Mouse (Mus musculus) embryonic fibroblast, embryonic 13.5 days (primary cell): ENCODE measurements around the gene BC080695. TPM values are rescaled to one million over a fixed set of nuclear protein-coding genes. Genes with fewer than 3 reads are reported as not detected.
"Not testable (repeated sequence)": the region's sequence is repeated elsewhere in the genome, so short reads cannot be mapped to it uniquely, and the experiment has no call there.

Source experiments
- H3K27ac ChIP-seq: 2 replicates; pipeline ENCODE4 v1.5.1; 2012; ENCODE audit warnings: low read length, control low read depth, inconsistent platforms; ENCODE audit not compliant: insufficient read depth
- H3K4me1 ChIP-seq: 2 replicates; pipeline ENCODE4 v1.6.1; 2011; ENCODE audit warnings: low read length; ENCODE audit not compliant: control insufficient read depth, insufficient read depth
- H3K4me3 ChIP-seq: 2 replicates; pipeline ENCODE4 v1.5.1; 2011; ENCODE audit warnings: mild to moderate bottlenecking, control low read depth, low read length; ENCODE audit not compliant: insufficient read depth
- CTCF ChIP-seq: IDR thresholded peaks from 2 replicates; pipeline ENCODE4 v1.5.1; 2011; ENCODE audit warnings: mild to moderate bottlenecking, control low read depth, low read length, moderate library complexity, borderline replicate concordance; ENCODE audit not compliant: insufficient read depth
- POLR2A ChIP-seq: IDR thresholded peaks from 2 replicates; pipeline ENCODE4 v1.6.1; 2011; ENCODE audit warnings: low read depth, mild to moderate bottlenecking, control low read depth, low read length, moderate library complexity
- polyA plus RNA-seq: library from polyadenylated mRNA; stranded (reverse); fragments of >200 nt; gene quantifications from 2 replicates; pipeline ENCODE4 v1.2.4, GENCODE M21; 2011; ENCODE audit warnings: low read depth; ENCODE audit not compliant: missing spikeins, insufficient read length

Gene BC080695
- not detected in 2 replicates for polyA plus RNA-seq

DNA sequence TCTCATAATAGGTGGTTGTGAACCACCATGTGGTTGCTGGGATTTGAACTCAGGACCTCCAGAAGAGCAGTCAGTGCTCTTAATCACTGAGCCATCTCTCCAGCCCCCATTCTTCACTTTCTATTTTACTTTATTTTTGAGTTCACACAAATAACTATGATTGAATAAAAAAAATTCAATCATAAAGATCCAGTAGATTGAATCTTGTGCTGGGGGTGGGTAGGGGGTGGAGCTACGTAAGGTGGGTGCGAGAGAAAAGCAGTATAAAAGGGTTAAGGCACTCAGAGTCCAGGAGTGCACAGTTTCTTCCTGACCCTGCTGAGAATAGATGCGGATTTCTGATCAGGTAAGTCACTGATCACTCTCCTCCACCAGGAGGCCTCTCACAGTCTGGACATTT, at the start of gene BC080695, which contains the start of gene Gm13057:
TSS of gene BC080695 (plus strand) at position 301 of the 400 bp plus-strand sequence.
TSS of gene Gm13057 (plus strand) at position 310 of the 400 bp plus-strand sequence.
- not testable (repeated sequence) for H3K4me1 ChIP-seq, H3K27ac ChIP-seq, H3K4me3 ChIP-seq

DNA sequence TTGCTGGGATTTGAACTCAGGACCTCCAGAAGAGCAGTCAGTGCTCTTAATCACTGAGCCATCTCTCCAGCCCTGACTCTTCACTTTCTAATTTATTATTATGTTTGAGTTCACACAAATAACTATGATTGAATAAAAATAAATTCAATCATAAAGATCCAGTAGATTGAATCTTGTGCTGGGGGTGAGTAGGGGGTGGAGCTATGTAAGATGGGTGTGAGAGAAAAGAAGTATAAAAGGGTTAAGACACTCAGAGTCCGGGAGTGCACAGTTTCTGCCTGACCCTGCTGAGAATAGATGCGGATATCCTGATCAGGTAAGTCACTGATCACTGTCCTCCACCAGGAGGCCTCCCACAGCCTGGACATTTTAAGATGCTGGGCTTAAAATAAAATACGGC, 40.5 kb upstream of the BC080695 start, which contains the start of gene Gm13043:
TSS of gene Gm13043 (plus strand) at position 301 of the 400 bp plus-strand sequence.
- H3K27ac ChIP-seq, result no peak within 1 kb of the TSS
- H3K4me3 ChIP-seq, result no peak within 1 kb of the TSS
- H3K4me1 ChIP-seq, result no peaks in the 10 kb centered on the region
- TF ChIP-seq CTCF, result no peak
- TF ChIP-seq POLR2A, result no peak

DNA sequence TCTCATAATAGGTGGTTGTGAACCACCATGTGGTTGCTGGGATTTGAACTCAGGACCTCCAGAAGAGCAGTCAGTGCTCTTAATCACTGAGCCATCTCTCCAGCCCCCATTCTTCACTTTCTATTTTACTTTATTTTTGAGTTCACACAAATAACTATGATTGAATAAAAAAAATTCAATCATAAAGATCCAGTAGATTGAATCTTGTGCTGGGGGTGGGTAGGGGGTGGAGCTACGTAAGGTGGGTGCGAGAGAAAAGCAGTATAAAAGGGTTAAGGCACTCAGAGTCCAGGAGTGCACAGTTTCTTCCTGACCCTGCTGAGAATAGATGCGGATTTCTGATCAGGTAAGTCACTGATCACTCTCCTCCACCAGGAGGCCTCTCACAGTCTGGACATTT, 15.8 kb upstream of the BC080695 start, which contains the start of gene Gm13040:
TSS of gene Gm13040 (plus strand) at position 301 of the 400 bp plus-strand sequence.
- H3K27ac ChIP-seq, H3K4me1 ChIP-seq, H3K4me3 ChIP-seq: not testable (repeated sequence)

DNA sequence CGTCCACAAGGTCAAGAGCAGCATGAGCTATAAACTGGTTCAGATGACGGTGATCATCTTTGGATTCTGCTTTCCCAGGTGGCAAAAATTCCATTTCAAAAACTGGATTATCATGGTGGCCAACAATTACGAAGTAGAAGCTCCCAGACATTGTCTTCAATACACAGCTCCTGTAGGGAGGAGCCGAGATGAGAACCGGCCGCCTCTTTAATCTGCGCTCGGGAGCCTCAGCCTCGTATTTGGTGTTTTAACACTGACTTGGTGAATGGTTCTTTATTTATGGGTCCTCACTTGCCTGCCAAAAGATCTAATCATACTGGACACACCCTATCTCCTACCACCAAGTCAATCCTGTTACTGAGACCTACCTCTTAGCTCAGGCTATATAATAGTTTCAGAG, 60.4 kb downstream of the BC080695 start:
- not testable (repeated sequence) for H3K4me3 ChIP-seq, H3K4me1 ChIP-seq, H3K27ac ChIP-seq

DNA sequence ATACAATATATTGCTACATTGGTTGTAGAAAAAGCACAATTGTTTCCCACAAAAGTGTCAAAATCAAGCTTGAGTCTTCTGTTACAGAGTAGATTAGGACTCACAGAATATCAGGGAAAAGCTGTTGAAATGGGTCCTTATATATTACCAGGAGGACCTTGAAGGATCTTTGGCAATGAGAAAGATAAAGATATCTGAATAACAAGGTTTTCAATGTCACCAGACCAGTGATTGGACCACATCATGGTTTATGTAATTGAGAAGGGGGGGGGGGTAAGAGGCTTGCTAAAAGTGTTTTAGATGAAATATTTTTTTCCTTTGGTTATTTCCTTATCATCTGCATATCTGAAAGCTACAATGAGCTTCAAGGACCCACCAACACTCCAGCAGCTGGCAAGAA, 63.2 kb downstream of the BC080695 start, which contains the start of gene Gm13083:
TSS of gene Gm13083 (plus strand) at position 301 of the 400 bp plus-strand sequence.
- not testable (repeated sequence) for H3K4me1 ChIP-seq, H3K4me3 ChIP-seq, H3K27ac ChIP-seq

DNA sequence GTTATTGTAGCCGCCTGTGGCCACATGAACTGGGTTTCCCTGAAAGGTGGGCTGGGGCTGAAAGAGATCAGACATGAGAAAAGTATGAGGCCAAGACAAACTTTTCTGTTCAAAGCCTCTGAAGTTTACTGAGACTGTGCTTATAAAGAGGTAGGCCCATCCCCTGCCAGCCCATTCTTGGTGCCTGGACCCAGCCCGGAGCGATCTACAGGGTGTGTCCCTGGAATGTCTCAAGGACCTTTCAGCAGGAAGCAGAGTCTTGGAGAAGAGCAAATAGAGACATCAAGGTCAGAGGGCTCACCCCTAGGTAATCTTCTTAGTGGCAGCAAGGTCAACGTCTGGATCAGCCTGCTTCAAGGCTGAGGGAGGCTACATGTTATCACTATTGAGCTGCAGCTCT, 66.6 kb downstream of the BC080695 start:
- H3K4me1 ChIP-seq, H3K27ac ChIP-seq, H3K4me3 ChIP-seq: not testable (repeated sequence)

Other genes with a start within 250 kb of the BC080695 start
- gene Lrrc38, start 201.9 kb upstream of the BC080695 start, polyA plus RNA-seq, result not detected in 2 replicates
- not detected in 2 replicates for gene Pramel1, start 157.3 kb upstream of the BC080695 start, polyA plus RNA-seq
- gene Pramef8, start 139.3 kb upstream of the BC080695 start, polyA plus RNA-seq, result 22.9 and 25.8 TPM in 2 replicates
- gene Oog4, start 101.4 kb upstream of the BC080695 start, polyA plus RNA-seq, result not detected in 2 replicates
- gene Gm13043, start 40.4 kb upstream of the BC080695 start, polyA plus RNA-seq, result not detected in 2 replicates
- not detected in 2 replicates for gene Gm13040, start 15.7 kb upstream of the BC080695 start, polyA plus RNA-seq
- gene Gm13057, start within 50 bp of the BC080695 start, polyA plus RNA-seq, result not detected in 2 replicates
- gene Gm13083, start 63.3 kb downstream of the BC080695 start, polyA plus RNA-seq, result not detected in 2 replicates
- not detected in 2 replicates for gene Gm13088, start 105.5 kb downstream of the BC080695 start, polyA plus RNA-seq
- gene Gm13089, start 151.0 kb downstream of the BC080695 start, polyA plus RNA-seq, result not detected in 2 replicates
- gene Gm13078, start 167.8 kb downstream of the BC080695 start, polyA plus RNA-seq, result not detected in 2 replicates
- gene Gm13023, start 237.7 kb downstream of the BC080695 start, polyA plus RNA-seq, result not detected in 2 replicates